Mouse (Mus musculus): ENCODE data around the gene Hao2.

Gene Hao2

DNA sequence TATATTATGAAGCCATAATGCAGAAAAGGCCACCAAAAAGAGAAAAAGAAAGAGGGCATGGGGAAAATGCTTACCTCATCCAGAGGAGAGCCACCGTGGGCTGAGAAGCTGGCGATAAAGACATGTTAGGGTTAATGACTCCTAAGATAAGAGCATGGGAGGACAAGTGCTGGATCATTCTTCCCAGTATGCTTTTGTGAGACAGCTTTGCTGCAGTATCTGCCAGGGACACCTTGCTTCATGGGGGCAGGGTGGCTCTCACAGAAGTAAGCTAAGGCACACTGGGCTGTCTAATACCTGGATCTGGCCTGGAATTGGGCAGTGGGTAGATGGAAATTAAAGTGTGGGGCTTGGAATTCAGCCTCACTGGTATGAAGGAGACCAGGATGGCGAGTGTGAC, 37.9 kb downstream of the Hao2 start:
- DNase-seq: peak; percentile 1

DNA sequence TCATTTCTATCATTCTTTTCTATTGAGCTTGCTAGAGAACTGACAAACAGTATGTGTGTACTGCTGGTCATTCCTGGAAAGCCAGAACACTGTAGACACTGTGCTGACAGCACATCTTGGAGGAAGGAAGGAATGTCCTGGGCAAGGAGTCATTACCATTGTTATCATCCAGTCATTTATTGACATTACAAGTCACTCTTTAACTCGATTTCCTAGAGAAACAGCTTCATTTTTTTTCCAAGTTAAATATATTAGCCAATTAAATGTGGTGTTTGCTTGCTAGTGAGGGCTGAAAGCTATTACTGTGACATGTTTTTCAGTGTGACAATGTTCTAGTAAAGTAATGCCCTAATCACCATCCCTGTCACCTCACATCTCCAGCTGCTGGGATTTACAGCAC, 39.4 kb downstream of the Hao2 start:
- no peak for DNase-seq

DNA sequence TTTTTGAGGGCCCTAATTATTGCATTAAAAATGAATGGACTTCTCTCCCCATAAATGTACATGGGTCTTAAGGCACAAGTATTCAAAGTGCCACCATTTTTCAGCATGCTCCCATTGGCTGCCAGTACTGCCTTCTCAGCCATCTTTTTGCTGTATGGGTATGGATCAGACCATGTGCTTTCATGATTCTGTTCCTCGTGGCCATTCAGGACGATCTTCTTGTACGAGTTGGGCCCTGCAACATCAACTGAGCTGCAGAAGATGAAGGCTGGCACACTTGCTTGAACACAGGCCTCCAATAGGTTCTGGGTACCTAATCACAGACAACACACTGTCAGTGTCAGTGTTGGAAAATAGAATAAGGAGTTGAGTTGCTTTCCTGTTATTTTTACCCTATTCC, 40.0 kb downstream of the Hao2 start:
- DNase-seq: no peak

DNA sequence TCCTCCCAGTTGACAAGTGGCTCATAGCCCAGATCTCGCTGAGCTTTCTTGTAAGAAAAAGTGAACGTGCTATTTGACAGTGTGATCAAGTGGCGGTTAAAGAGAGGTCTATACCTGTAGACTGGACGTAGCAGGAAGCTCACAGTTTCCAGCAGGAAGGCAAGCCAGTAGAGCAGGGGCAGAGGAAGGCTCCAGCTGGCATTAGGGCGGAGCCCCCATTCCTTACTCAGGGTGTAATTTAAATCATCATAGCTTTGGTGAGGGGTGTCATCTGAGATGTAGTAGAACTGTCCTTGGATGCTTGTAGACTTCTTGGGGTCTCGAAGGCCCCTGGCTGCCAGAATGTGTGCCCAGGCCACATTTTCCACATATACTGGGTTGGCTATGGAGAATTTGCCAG, 40.4 kb downstream of the Hao2 start:
- DNase-seq: no peak

GRCm38 (mm10) chr3:98851853-98852252, 41.2 kb downstream of the Hao2 start:
- DNase-seq: no peak

- DNase-seq: no peak
These were observed 42.8 kb downstream of the Hao2 start for GRCm38 (mm10) chr3:98850262-98850661.

DNA sequence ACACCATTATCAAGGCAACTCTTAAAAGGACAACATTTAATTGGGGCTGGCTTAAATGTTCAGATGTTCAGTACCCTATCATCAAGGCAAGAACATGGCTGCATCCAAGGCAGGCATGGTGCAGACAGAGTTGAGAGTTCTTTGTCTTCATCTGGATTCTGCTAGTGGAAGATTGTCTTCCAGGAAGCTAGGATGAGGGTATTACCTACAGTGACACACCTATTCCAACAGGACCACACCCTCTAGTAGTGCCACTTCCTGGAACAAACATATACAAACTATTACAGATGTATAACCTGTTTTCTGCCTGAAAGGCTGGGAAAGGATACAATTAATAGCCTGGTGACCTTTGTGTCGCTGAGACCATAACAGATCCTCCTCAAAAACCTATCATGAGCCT, 44.1 kb downstream of the Hao2 start:
- no peak for DNase-seq
